Mouse (Mus musculus) cerebellum, adult 2 months (tissue): ENCODE data around the gene Cdh6.

Source experiments
- CTCF ChIP-seq: fragments of 200-500 bp; IDR thresholded peaks from 2 replicates; pipeline ENCODE4 v1.5.1; 2011; ENCODE audit warnings: low read depth, mild to moderate bottlenecking, control low read depth, low read length, moderate library complexity, borderline replicate concordance; ENCODE audit not compliant: insufficient read depth
- POLR2A ChIP-seq: fragments of 200-500 bp; IDR thresholded peaks from 2 replicates; pipeline ENCODE4 v1.6.1; 2011; ENCODE audit warnings: low read length, control low read depth, borderline replicate concordance; ENCODE audit not compliant: insufficient read depth

DNA sequence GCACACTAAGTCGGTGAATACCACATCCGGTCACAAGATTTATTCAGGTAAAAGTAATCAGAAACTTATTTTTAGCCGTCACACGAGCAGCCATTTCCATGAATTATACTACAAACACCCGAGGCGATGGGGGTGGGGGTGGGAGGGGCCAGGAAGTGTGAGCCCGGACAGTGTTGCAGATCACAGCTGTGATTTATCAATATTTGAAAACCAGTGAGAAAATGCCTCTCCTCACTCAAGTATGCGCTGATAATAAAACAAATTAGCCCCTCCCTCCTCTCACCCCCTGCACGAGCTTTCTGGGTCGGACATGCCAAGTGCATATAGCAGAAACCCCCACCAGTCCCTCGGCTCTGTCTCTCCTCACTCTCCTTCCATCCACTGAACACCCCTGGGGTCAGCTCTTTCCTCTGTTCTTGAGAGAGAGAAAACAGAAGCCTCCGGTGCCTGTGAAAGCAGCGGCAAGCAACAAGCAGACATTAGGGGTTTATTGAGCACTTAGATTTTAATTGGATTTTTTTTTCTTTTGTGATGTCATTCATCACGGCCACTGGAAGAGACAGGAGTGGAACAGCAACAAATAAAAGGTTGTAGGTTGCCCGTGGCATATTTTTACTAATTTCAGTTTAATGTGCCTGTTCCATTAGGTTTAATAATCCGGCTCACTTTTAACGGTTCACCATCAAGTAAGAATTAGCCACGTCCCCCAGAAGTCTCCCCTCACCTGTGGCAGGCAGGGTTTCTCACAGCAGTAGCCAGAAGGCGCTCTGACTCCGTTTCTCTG lies 105.9 kb downstream of the Cdh6 start:
- TF ChIP-seq POLR2A (no peak), CTCF (no peak)
